Mouse (Mus musculus) cerebellum, adult 2 months (tissue): ENCODE data around the gene Cfap43.

Source experiments
- CTCF ChIP-seq: fragments of 200-500 bp; IDR thresholded peaks from 2 replicates; pipeline ENCODE4 v1.5.1; 2011; ENCODE audit warnings: low read depth, mild to moderate bottlenecking, control low read depth, low read length, moderate library complexity, borderline replicate concordance; ENCODE audit not compliant: insufficient read depth
- POLR2A ChIP-seq: fragments of 200-500 bp; IDR thresholded peaks from 2 replicates; pipeline ENCODE4 v1.6.1; 2011; ENCODE audit warnings: low read length, control low read depth, borderline replicate concordance; ENCODE audit not compliant: insufficient read depth

GRCm38 (mm10) chr19:47905081-47905480, 14.0 kb downstream of the Cfap43 start:
- TF ChIP-seq CTCF (no peak), POLR2A (no peak)
